Mouse (Mus musculus): ENCODE data around the gene Tbc1d10c. TPM values are rescaled to one million over a fixed set of nuclear protein-coding genes. Genes with fewer than 3 reads are reported as not detected.
A peak's percentile ranks its signal among the peaks of the same experiment; 100 is the strongest.

Tbc1d10c gene
- total and polyA plus RNA-seq, 3 experiments = 43.5 to 58.5 (median 46.3) TPM

- Histone ChIP-seq H3K27me3 (replicated peaks) (no peaks in the 10 kb centered on the region), H3K79me2 (replicated peaks; ENCODE audit: control insufficient read depth, extremely low read depth, insufficient read depth, poor library complexity, severe bottlenecking) (no peaks in the 10 kb centered on the region), H3K9ac (ENCODE audit: insufficient read depth, low read depth) (no peak overlapping the region), H3K4me3 (replicated peaks in 1 of 3; ENCODE audit: low read depth in 2 of 3, low read length in 2 of 3, poor library complexity in 1 of 3) (no peak overlapping the region), H3K36me3 (replicated peaks in 1 of 2; ENCODE audit: control insufficient read depth in 1 of 2, insufficient read depth in 1 of 2, low read length in 1 of 2) (peaks cover 0 to 49% of the 10 kb centered on the region in 2 experiments), H3K9me3 (replicated peaks; ENCODE audit: low read length) (no peaks in the 10 kb centered on the region), H3K27ac (ENCODE audit: insufficient read depth, low read depth) (no peak overlapping the region), H3K4me2 (ENCODE audit: insufficient read depth, low read depth, poor library complexity, severe bottlenecking) (no peak overlapping the region), H3K4me1 (ENCODE audit: control insufficient read depth in 1 of 2, insufficient read depth in 2 of 2) (peaks cover 49 to 91% of the 10 kb centered on the region in 2 experiments)
- in situ Hi-C loops (cut with MboI; ENCODE audit: low pct_ligation_motif_present, low pct_unique_long_range_greater_than_20kb, low sequenced_read_pairs) = no loop called here
- no peak for DNase-seq (ENCODE audit: extremely low read depth)
- dilution Hi-C loops (cut with MboI; ENCODE audit: extremely low pct_ligation_motif_present, extremely low pct_unique_long_range_greater_than_20kb, low sequenced_read_pairs) = no loop called here
- TF ChIP-seq MEF2A (IDR thresholded peaks at IDR 0.05; ENCODE audit: borderline replicate concordance, low read depth, low read length) (no peak), MXI1 (IDR thresholded peaks at IDR 0.05; ENCODE audit: low read depth, low read length) (no peak), NRF1 (IDR thresholded peaks at IDR 0.05; ENCODE audit: low read depth, low read length) (no peak), MAFK (IDR thresholded peaks at IDR 0.05; ENCODE audit: insufficient replicate concordance, low read length) (no peak), JUND (conservative IDR thresholded peaks at IDR 0.05; ENCODE audit: low read depth, low read length) (no peak), ETS1 (conservative IDR thresholded peaks at IDR 0.05; ENCODE audit: low read depth, low read length) (no peak)
These were observed 50.9 kb downstream of the Tbc1d10c start for GRCm38 (mm10) chr19:4140147-4140546.

GRCm38 (mm10) chr19:4139446-4139845, 51.6 kb downstream of the Tbc1d10c start, which contains the start of gene Gpr152:
Gpr152 (plus strand) TSS chr19:4139787.
- H3K4me1 ChIP-seq (ENCODE audit: control insufficient read depth in 1 of 2, insufficient read depth in 2 of 2) = peaks cover 48 to 91% of the 10 kb centered on the region in 2 experiments
- no peak within 1 kb of the TSS for H3K4me2 ChIP-seq (ENCODE audit: insufficient read depth, low read depth, poor library complexity, severe bottlenecking)
- no peaks in the 10 kb centered on the region for H3K9me3 ChIP-seq (replicated peaks; ENCODE audit: low read length)
- TF ChIP-seq IRF4 (IDR thresholded peaks at IDR 0.05; ENCODE audit: low read depth, low read length) = no peak
- no peak for TF ChIP-seq RAD21 (IDR thresholded peaks at IDR 0.05; ENCODE audit: low read depth, low read length)
- TF ChIP-seq EP300 (IDR thresholded peaks at IDR 0.05; ENCODE audit: low read length) = no peak
- peaks cover 0 to 49% of the 10 kb centered on the region in 2 experiments for H3K36me3 ChIP-seq (replicated peaks in 1 of 2; ENCODE audit: control insufficient read depth in 1 of 2, insufficient read depth in 1 of 2, low read length in 1 of 2)
- in situ Hi-C loops (cut with MboI; ENCODE audit: low pct_ligation_motif_present, low pct_unique_long_range_greater_than_20kb, low sequenced_read_pairs) = no loop called here
- no peak within 1 kb of the TSS for H3K4me3 ChIP-seq (replicated peaks in 1 of 3; ENCODE audit: low read depth in 2 of 3, low read length in 2 of 3, poor library complexity in 1 of 3)
- H3K27ac ChIP-seq (ENCODE audit: insufficient read depth, low read depth) = no peak within 1 kb of the TSS
- no peaks in the 10 kb centered on the region for H3K27me3 ChIP-seq (replicated peaks)
- no peaks in the 10 kb centered on the region for H3K79me2 ChIP-seq (replicated peaks; ENCODE audit: control insufficient read depth, extremely low read depth, insufficient read depth, poor library complexity, severe bottlenecking)
- no peak for DNase-seq (ENCODE audit: extremely low read depth)
- dilution Hi-C loops (cut with MboI; ENCODE audit: extremely low pct_ligation_motif_present, extremely low pct_unique_long_range_greater_than_20kb, low sequenced_read_pairs) = no loop called here
- H3K9ac ChIP-seq (ENCODE audit: insufficient read depth, low read depth) = no peak within 1 kb of the TSS

- TF ChIP-seq ZC3H11A (IDR thresholded peaks at IDR 0.05; ENCODE audit: low read depth, low read length) (no peak), MAX (IDR thresholded peaks at IDR 0.05; ENCODE audit: low read length) (no peak), SMC3 (IDR thresholded peaks at IDR 0.05; ENCODE audit: low read depth, low read length) (no peak), KAT2A (IDR thresholded peaks at IDR 0.05; ENCODE audit: insufficient replicate concordance, low read length) (no peak), E2F4 (IDR thresholded peaks at IDR 0.05; ENCODE audit: insufficient replicate concordance, low read depth, low read length) (peak; percentile 34; the same call in 1 of the 2 replicates), PAX5 (IDR thresholded peaks at IDR 0.05; ENCODE audit: low read length) (no peak), USF2 (conservative IDR thresholded peaks at IDR 0.05; ENCODE audit: low read depth, low read length) (no peak), MEF2A (IDR thresholded peaks at IDR 0.05; ENCODE audit: borderline replicate concordance, low read depth, low read length) (no peak), TBP (conservative IDR thresholded peaks at IDR 0.05; ENCODE audit: low read depth, low read length) (no peak), HCFC1 (IDR thresholded peaks at IDR 0.05; ENCODE audit: low read depth, low read length) (no peak), ZNF384 (IDR thresholded peaks at IDR 0.05; ENCODE audit: low read depth, low read length) (no peak), NRF1 (IDR thresholded peaks at IDR 0.05; ENCODE audit: low read depth, low read length) (no peak), IRF4 (IDR thresholded peaks at IDR 0.05; ENCODE audit: low read depth, low read length) (peak; percentile 85), JUN (IDR thresholded peaks at IDR 0.05; ENCODE audit: insufficient read depth, low read depth, low read length) (no peak), EP300 (IDR thresholded peaks at IDR 0.05; ENCODE audit: low read length) (peak; percentile 86)
- dilution Hi-C loops (cut with MboI; ENCODE audit: extremely low pct_ligation_motif_present, extremely low pct_unique_long_range_greater_than_20kb, low sequenced_read_pairs) = no loop called here
- no peaks in the 10 kb centered on the region for H3K27me3 ChIP-seq (replicated peaks)
- peaks cover 4 to 56% of the 10 kb centered on the region in 2 experiments for H3K36me3 ChIP-seq (replicated peaks in 1 of 2; ENCODE audit: control insufficient read depth in 1 of 2, insufficient read depth in 1 of 2, low read length in 1 of 2)
- no peak overlapping the region; the same call in 1 of the 2 replicates for H3K27ac ChIP-seq (ENCODE audit: insufficient read depth, low read depth)
- H3K4me2 ChIP-seq (ENCODE audit: insufficient read depth, low read depth, poor library complexity, severe bottlenecking) = peak overlapping the region; percentile 42
- no peak overlapping the region for H3K9ac ChIP-seq (ENCODE audit: insufficient read depth, low read depth)
- in situ Hi-C loops (cut with MboI; ENCODE audit: low pct_ligation_motif_present, low pct_unique_long_range_greater_than_20kb, low sequenced_read_pairs) = no loop called here
- peak; percentile 43 for DNase-seq (ENCODE audit: extremely low read depth)
- no peaks in the 10 kb centered on the region; the same call in 1 of the 2 replicates for H3K79me2 ChIP-seq (replicated peaks; ENCODE audit: control insufficient read depth, extremely low read depth, insufficient read depth, poor library complexity, severe bottlenecking)
- H3K9me3 ChIP-seq (replicated peaks; ENCODE audit: low read length) = no peaks in the 10 kb centered on the region
- H3K4me1 ChIP-seq (ENCODE audit: control insufficient read depth in 1 of 2, insufficient read depth in 2 of 2) = peaks cover 38 to 91% of the 10 kb centered on the region in 2 experiments
- H3K4me3 ChIP-seq (replicated peaks in 1 of 3; ENCODE audit: low read depth in 2 of 3, low read length in 2 of 3, poor library complexity in 1 of 3) = no peak overlapping the region
These were observed 53.2 kb downstream of the Tbc1d10c start for GRCm38 (mm10) chr19:4137913-4138312.
